8 mouse cellular contexts compared by ENCODE assay signal in genomic region chr1:156717751-156718285, GRCm38 (mm10). TPM values are rescaled to one million over a fixed set of nuclear protein-coding genes. Genes with fewer than 3 reads are reported as not detected.
DNase-seq lines count a peak whose midpoint lies in the region; ATAC-seq lines count a peak whose summit lies in the region.

No protein-coding gene starts in this region.

- peaks cover 5% of the 10 kb centered on the region; the same call in 1 of the 2 replicates for H3K36me3 ChIP-seq in heart, embryonic 10.5 days
- no peaks in the 10 kb centered on the region for H3K36me3 ChIP-seq in embryonic facial prominence, embryonic 14.5 days (ENCODE audit: control insufficient read depth, insufficient read depth, low read length)
- peaks cover 2% of the 10 kb centered on the region; the same call in 1 of the 2 replicates for H3K36me3 ChIP-seq in kidney, embryonic 14.5 days (ENCODE audit: control insufficient read depth, insufficient read depth, low read length)
- H3K36me3 ChIP-seq in midbrain, embryonic 12.5 days: no peaks in the 10 kb centered on the region

- ATAC-seq in embryonic facial prominence, embryonic 14.5 days (ENCODE audit: low read depth): no peak
- no peak for ATAC-seq in kidney, embryonic 14.5 days (ENCODE audit: low FRiP score, low TSS enrichment)
- no peak for ATAC-seq in midbrain, embryonic 12.5 days (ENCODE audit: low FRiP score, low read depth)

- peak overlapping the region; percentile 67 for H3K4me2 ChIP-seq in embryonic facial prominence, embryonic 14.5 days (ENCODE audit: low read depth, low read length)
- H3K4me2 ChIP-seq in kidney, embryonic 14.5 days (replicated peaks; ENCODE audit: low read depth, low read length): peak overlapping the region; percentile 78
- peak overlapping the region; percentile 71 for H3K4me2 ChIP-seq in midbrain, embryonic 12.5 days (replicated peaks)

- H3K9ac ChIP-seq in embryonic facial prominence, embryonic 14.5 days (ENCODE audit: low read depth, low read length): peak overlapping the region; percentile 87
- peak overlapping the region; percentile 90 for H3K9ac ChIP-seq in kidney, embryonic 14.5 days (ENCODE audit: low read depth, low read length)
- H3K9ac ChIP-seq in midbrain, embryonic 12.5 days (replicated peaks): peak overlapping the region; percentile 91

- WGBS in heart, embryonic 10.5 days: 16% methylated on average over 13 of the region's 13 CpGs
- WGBS in embryonic facial prominence, embryonic 14.5 days: 12% methylated on average over 13 of the region's 13 CpGs
- 11% methylated on average over 13 of the region's 13 CpGs for WGBS in kidney, embryonic 14.5 days
- 16% methylated on average over 13 of the region's 13 CpGs for WGBS in midbrain, embryonic 12.5 days

- no peaks in the 10 kb centered on the region for H3K9me3 ChIP-seq in heart, embryonic 10.5 days
- H3K9me3 ChIP-seq in embryonic facial prominence, embryonic 14.5 days (ENCODE audit: control insufficient read depth, low read length): no peaks in the 10 kb centered on the region
- H3K9me3 ChIP-seq in kidney, embryonic 14.5 days (ENCODE audit: control insufficient read depth, low read length): no peaks in the 10 kb centered on the region
- H3K9me3 ChIP-seq in midbrain, embryonic 12.5 days: no peaks in the 10 kb centered on the region

- peak overlapping the region; percentile 95 for H3K4me3 ChIP-seq in heart, embryonic 10.5 days
- H3K4me3 ChIP-seq in embryonic facial prominence, embryonic 14.5 days (ENCODE audit: low read depth, low read length): peak overlapping the region; percentile 93
- peak overlapping the region; percentile 89 for H3K4me3 ChIP-seq in kidney, embryonic 14.5 days (ENCODE audit: low read length)
- peak overlapping the region; percentile 76 for H3K4me3 ChIP-seq in midbrain, embryonic 12.5 days

- peaks cover 5% of the 10 kb centered on the region; the same call in 1 of the 2 replicates for H3K4me1 ChIP-seq in heart, embryonic 10.5 days
- 0 out of 2 replicates have a peak, but pooled peaks cover 4% of the 10 kb centered on the region for H3K4me1 ChIP-seq in embryonic facial prominence, embryonic 14.5 days (ENCODE audit: control insufficient read depth, insufficient read depth, low read length)
- H3K4me1 ChIP-seq in kidney, embryonic 14.5 days (ENCODE audit: control insufficient read depth, insufficient read depth, low read length): 0 out of 2 replicates have a peak, but pooled peaks cover 14% of the 10 kb centered on the region
- peaks cover 8% of the 10 kb centered on the region; the same call in 1 of the 2 replicates for H3K4me1 ChIP-seq in midbrain, embryonic 12.5 days

- H3K27ac ChIP-seq in heart, embryonic 10.5 days: peak overlapping the region; percentile 98
- peak overlapping the region; percentile 84; the same call in 1 of the 2 replicates for H3K27ac ChIP-seq in embryonic facial prominence, embryonic 14.5 days (replicated peaks; ENCODE audit: low read depth, low read length)
- H3K27ac ChIP-seq in kidney, embryonic 14.5 days (ENCODE audit: low read depth, low read length): peak overlapping the region; percentile 91
- peak overlapping the region; percentile 89 for H3K27ac ChIP-seq in midbrain, embryonic 12.5 days (replicated peaks)

- DNase-seq in heart, embryonic 10.5 days (ENCODE audit: low spot score): no peak
- no peak for DNase-seq in heart, adult 11 months
- DNase-seq in embryonic facial prominence, embryonic 14.5 days (ENCODE audit: low spot score): no peak
- DNase-seq in layer of hippocampus, postnatal 36 days: no peak
- no peak for DNase-seq in spleen, postnatal 36 days (ENCODE audit: low spot score in 2 of 2)
- DNase-seq in left cerebral cortex, adult 8-10 months (ENCODE audit: low spot score in 2 of 2): no peak

- H3K27me3 ChIP-seq in heart, embryonic 10.5 days (ENCODE audit: insufficient read depth, poor library complexity, severe bottlenecking): peaks cover 15% of the 10 kb centered on the region; the same call in 1 of the 2 replicates
- H3K27me3 ChIP-seq in embryonic facial prominence, embryonic 14.5 days (replicated peaks; ENCODE audit: control insufficient read depth, insufficient read depth, low read length): no peaks in the 10 kb centered on the region
- H3K27me3 ChIP-seq in kidney, embryonic 14.5 days (ENCODE audit: control insufficient read depth, insufficient read depth, low read length): no peaks in the 10 kb centered on the region
- H3K27me3 ChIP-seq in midbrain, embryonic 12.5 days: peaks cover 23% of the 10 kb centered on the region

RNA-seq across cellular contexts. Expression of gene Fam20b, which starts 1.1 kb away (rescaled TPM):
- polyA plus RNA-seq in heart, embryonic 10.5 days (2016; fragmentation: Nextera tagmentation; extraction: Ambion mirVana): 21.8 and 24.4 TPM in 2 replicates
- 30.0 and 31.1 TPM in 2 replicates for polyA plus RNA-seq in embryonic facial prominence, embryonic 14.5 days (2014; fragmentation: Nextera tagmentation; extraction: Ambion mirVana)
- polyA plus RNA-seq in kidney, embryonic 14.5 days (2014; fragmentation: Nextera tagmentation; extraction: Ambion mirVana): 24.3 and 37.3 TPM in 2 replicates
- polyA plus RNA-seq in midbrain, embryonic 12.5 days (2016; fragmentation: Nextera tagmentation; extraction: Ambion mirVana): 27.9 and 28.5 TPM in 2 replicates
- 10 to 100 TPM; 76.5 to 78.5 TPM for total RNA-seq in layer of hippocampus, postnatal 36 days (2021)
- 10 to 100 TPM; 69.0 to 81.1 (median 75.8) TPM for total RNA-seq in left cerebral cortex, adult 8-10 months (2022)

RNA-seq across cellular contexts. Expression of gene Tor3a, which starts 43.7 kb away (rescaled TPM):
- 4.3 and 4.4 TPM in 2 replicates for polyA plus RNA-seq in heart, embryonic 10.5 days (2016; fragmentation: Nextera tagmentation; extraction: Ambion mirVana)
- polyA plus RNA-seq in embryonic facial prominence, embryonic 14.5 days (2014; fragmentation: Nextera tagmentation; extraction: Ambion mirVana): 9.5 and 10.0 TPM in 2 replicates
- 15.5 and 21.1 TPM in 2 replicates for polyA plus RNA-seq in kidney, embryonic 14.5 days (2014; fragmentation: Nextera tagmentation; extraction: Ambion mirVana)
- 2.9 and 4.8 TPM in 2 replicates for polyA plus RNA-seq in midbrain, embryonic 12.5 days (2016; fragmentation: Nextera tagmentation; extraction: Ambion mirVana)
- total RNA-seq in layer of hippocampus, postnatal 36 days (2021): 1 to 10 TPM; 5.9 to 7.1 TPM
- 1 to 10 TPM; 5.8 to 8.1 (median 7.8) TPM for total RNA-seq in left cerebral cortex, adult 8-10 months (2022)
